Mouse (Mus musculus) embryo, embryonic 11 days (tissue): ENCODE results near the gene Gm17654.
"Not testable (repeated sequence)": the region's sequence is repeated elsewhere in the genome, so short reads cannot be mapped to it uniquely, and the experiment has no call there.

Experiments used
- DNase-seq: peaks from one replicate; pipeline ENCODE4 v3.0.0-alpha.2; 2015

Gm17654 gene

DNA sequence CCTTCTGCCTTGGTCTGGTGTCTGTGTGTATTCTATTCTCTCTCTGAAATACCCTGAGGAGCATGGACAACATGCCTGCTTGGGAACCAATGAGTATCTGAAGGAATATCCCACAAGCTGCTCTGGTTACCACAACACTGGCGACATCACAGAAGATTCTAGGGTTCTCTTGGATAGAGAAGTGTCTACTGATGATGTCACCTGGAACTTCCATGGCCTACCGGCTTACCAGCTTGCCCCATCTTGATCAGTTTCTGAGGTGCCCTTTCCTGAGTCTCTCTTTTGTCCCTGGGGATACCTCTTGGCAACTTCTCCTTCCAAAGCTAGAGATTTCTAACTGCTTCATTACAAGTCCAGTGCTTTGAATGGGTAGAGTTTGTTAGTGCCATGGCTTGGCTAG, at the start of gene Gm17654:
Gm17654 (minus strand) TSS at position 101 of the 400 bp plus-strand sequence.
- DNase-seq: not testable (repeated sequence)

- not testable (repeated sequence) for DNase-seq
Measured at GRCm38 (mm10) chr14:43607913-43608312, 29.0 kb upstream of the Gm17654 start, which contains the start of gene Gm10375. Gm10375 (minus strand) TSS chr14:43608013.

- not testable (repeated sequence) for DNase-seq
Measured at GRCm38 (mm10) chr14:43577969-43578368, 977 bp downstream of the Gm17654 start.

DNA sequence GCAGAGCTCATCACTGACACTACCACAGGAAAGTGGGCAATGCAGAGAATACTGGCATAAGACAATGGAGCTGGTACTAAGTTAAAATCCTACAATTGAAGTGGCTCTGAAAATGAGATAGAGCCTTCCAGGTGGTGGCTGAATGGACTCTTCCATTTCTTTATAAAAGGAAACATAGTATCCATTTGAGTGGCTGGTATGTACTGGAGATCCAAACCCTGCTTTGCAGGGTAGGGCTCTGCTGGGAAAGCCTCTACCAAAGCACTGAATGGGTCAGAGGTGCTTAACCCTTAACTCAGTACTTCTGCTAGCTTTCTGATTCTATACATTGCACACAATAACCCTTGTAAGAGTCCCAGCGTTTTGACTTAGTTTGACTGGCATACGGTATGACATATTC, 26.7 kb downstream of the Gm17654 start:
- DNase-seq: not testable (repeated sequence)

GRCm38 (mm10) chr14:43546281-43546680, 32.7 kb downstream of the Gm17654 start:
- DNase-seq: not testable (repeated sequence)

DNA sequence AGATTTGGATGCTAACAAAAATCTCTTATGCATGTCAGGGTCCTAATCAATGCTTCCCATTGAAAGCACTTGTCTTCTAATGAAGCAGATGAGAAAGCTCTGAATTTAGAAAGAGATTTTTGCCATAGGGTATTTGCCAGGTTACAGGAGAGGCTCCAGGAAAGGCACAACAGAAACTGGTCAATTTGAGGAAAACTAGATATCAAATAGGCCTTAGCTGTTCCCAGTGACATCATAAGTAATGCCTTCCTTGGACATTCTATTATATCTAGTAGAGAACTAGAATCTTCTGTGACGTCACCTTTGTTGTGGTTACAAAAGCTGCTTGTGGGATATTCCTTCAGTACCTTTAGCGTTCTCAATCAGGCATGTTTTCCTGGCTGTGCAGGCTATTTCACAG, 35.7 kb downstream of the Gm17654 start, which contains the start of gene Gm5799:
Gm5799 (plus strand) TSS at position 301 of the 400 bp plus-strand sequence.
- DNase-seq: not testable (repeated sequence)

DNA sequence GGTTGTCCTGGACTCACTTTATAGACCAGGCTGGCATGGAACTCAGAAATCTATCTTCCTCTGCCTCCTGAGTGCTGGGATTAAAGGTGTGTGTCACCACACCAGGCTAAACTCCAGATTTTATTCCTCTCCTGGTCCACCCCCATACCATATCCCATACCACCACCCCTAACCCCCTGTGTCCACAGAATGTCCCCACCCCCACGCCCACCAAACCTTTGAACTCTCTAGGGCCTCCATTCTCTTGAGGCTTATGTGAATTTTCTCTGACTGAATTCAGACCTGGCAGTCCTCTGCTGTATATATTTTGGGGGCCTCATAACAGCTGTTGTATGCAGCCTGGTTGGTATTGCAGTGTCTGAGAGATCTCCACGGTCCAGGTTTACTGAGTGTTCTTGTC, 40.8 kb downstream of the Gm17654 start:
- DNase-seq: not testable (repeated sequence)

GRCm38 (mm10) chr14:43532387-43532786, 46.6 kb downstream of the Gm17654 start:
- peak; percentile 0 for DNase-seq

DNA sequence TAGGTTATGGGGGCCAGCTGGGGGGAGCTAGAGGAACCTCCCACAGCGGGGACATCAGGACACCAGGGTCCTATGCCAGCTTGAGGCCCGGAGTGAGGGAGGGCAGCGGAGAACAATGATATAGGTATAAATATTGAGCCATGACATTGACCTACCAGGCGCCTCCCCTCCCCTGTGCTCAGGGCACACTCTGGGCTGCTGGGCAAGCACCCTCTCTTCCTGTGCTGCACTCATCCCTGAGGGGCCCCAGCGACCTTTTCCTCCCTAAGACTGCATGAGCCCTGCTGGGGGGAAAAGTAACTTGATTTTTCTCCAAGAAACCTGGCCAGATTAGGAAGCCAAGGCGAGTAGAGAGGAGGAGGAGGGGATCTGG, 46.9 kb downstream of the Gm17654 start:
- not testable (repeated sequence) for DNase-seq

DNA sequence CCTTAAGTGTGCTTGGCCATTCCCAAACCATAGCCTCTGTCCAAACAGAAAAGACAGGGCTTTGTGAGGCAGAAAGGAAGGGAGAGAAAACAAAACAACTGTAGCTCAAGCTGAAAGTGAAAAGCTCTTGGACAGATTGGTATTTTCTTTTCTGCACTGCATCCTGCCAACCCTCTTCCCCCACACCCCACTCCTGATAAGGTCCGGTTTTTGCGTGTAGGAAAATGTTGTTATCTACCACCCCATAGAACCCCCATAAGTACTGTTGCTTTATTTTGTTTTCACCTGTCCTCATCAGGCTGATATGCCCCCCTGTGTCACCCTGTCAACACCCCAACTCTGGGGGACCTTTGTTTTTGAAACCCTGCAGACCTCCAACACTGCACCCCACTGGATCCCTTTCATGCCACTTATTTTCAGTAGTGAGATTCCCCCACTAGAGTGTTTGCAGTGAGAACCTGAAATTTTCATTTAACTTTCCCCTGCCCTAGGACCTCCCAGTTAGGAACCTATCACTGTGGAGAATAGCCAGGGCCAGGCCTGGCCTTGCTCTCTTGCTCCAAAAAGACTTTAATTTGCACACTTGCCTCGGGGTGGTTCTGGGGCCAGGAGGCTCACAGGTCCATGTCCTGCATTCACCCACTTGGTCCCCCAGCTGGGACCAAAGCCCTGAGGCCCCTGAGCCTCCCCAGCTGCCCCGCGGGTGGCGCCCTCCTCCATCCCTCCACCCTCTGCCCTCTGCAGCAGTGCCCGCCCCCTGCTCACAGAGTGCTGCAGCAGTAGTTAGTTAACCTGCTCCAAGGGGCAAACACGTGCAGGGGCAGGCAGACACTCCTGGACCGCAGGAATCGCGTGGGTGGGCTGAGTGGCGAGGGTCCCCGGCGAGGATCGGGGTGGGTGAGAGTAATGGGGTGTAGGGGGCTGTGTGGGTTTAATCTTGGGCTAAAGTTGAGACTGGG, 47.6 kb downstream of the Gm17654 start:
- DNase-seq: peak; percentile 9
